Mouse (Mus musculus): Measurements from ENCODE around the gene Olig1. TPM values are rescaled to one million over a fixed set of nuclear protein-coding genes. Genes with fewer than 3 reads are reported as not detected.
A peak's percentile ranks its signal among the peaks of the same experiment; 100 is the strongest.

The Olig1 gene
- polyA plus RNA-seq, 1 experiment from 2014 or later: 2.4 TPM

DNA sequence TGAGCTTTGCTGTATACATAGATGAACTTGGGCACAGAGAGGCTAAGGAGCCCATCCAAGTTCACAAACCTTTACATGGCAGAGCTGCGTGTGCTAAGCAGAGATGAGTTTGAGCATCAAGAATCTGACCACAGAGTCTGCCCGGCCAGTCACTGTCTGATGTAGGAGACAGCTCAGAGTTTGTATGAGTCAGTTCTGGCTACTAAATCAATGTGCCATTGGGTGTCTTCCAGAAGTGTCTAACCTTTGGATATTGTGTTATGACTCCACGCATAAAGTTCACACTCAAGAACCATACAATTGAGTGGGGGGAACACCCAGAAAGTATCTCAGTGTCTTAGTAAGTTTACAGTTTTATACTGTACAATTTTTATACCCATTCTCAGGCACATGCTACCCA is 8.7 kb upstream of the Olig1 start:
- ATAC-seq (ENCODE audit: low FRiP score, low read depth): no peak
- Histone ChIP-seq H3K36me3 (no peaks in the 10 kb centered on the region), H3K9ac (replicated peaks) (no peak overlapping the region), H3K27me3 (peaks cover 95% of the 10 kb centered on the region), H3K4me3 (no peak overlapping the region), H3K4me1 (peaks cover 14% of the 10 kb centered on the region), H3K4me2 (replicated peaks) (no peak overlapping the region), H3K27ac (replicated peaks) (no peak overlapping the region), H3K9me3 (no peaks in the 10 kb centered on the region)
- 93% methylated on average over 3 of the region's 3 CpGs for WGBS

DNA sequence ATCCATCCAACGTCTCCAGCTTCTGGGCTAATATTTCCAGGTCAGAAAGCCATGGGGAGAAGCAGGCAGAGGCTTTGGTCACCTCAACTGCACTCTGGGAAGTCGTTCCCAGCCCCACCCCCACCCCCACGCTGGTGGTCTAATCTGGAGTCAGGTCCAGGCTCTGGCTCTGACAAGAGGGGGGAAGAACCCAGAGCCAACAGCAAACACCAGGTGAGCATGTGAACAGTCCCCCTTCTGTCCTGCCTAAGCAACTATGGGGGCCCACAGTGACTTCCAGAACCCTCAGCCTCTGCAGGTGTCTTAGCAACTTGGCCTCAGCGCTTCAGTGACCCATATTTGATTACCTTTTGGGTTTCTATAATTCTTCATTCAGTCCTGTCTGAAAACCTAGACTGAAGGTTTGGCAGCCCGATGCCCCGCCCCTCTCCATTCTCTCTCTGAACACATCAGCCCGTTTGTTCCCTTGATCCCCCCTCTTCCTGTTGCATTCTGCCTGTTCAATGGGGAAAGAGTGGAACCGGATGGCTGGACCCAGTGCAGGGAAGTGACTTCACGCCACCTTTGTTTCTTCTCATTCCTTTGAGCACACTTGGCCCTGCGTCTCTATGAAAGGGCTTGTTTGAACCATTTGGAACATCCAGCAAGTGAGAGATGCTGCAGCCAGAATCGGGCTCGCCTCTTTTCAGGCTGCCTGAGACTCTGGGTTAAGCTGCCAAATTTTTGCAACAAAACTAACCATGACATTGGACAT is 6.9 kb upstream of the Olig1 start:
- H3K27ac ChIP-seq (replicated peaks): no peak overlapping the region
- WGBS: 24% methylated on average over 12 of the region's 12 CpGs
- ATAC-seq (ENCODE audit: low FRiP score, low read depth): no peak
- H3K27me3 ChIP-seq: peaks cover 95% of the 10 kb centered on the region
- no peaks in the 10 kb centered on the region for H3K36me3 ChIP-seq
- no peak overlapping the region for H3K9ac ChIP-seq (replicated peaks)
- H3K9me3 ChIP-seq: no peaks in the 10 kb centered on the region
- H3K4me3 ChIP-seq: no peak overlapping the region
- peaks cover 11% of the 10 kb centered on the region for H3K4me1 ChIP-seq
- no peak overlapping the region for H3K4me2 ChIP-seq (replicated peaks)

DNA sequence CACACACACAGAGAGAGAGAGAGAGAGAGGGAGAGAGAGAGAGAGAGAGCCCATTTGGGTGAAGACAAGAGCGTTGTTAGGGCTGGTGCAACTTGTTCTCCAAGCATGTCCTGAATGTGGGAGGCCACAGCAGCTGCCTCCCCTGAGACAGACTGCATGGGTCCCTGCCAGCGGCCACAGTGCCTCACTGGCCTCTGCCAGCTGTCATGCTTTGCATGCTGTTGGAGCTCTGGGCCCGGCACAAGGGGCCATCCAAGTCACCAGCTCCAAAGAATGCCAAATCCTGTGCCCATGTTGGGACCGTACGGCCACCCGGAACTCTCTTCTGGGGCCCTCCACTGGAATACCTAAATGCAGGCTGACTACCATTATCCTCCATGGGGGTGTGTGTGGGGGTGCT is 3.6 kb upstream of the Olig1 start:
- no peak for ATAC-seq (ENCODE audit: low FRiP score, low read depth)
- H3K4me2 ChIP-seq (replicated peaks): no peak overlapping the region
- no peak overlapping the region for H3K4me3 ChIP-seq
- WGBS: 74% methylated on average over 6 of the region's 6 CpGs
- no peak overlapping the region for H3K27ac ChIP-seq (replicated peaks)
- no peak overlapping the region for H3K9ac ChIP-seq (replicated peaks)
- H3K36me3 ChIP-seq: no peaks in the 10 kb centered on the region
- peaks cover 31% of the 10 kb centered on the region for H3K4me1 ChIP-seq
- peaks cover 97% of the 10 kb centered on the region for H3K27me3 ChIP-seq
- H3K9me3 ChIP-seq: no peaks in the 10 kb centered on the region

DNA sequence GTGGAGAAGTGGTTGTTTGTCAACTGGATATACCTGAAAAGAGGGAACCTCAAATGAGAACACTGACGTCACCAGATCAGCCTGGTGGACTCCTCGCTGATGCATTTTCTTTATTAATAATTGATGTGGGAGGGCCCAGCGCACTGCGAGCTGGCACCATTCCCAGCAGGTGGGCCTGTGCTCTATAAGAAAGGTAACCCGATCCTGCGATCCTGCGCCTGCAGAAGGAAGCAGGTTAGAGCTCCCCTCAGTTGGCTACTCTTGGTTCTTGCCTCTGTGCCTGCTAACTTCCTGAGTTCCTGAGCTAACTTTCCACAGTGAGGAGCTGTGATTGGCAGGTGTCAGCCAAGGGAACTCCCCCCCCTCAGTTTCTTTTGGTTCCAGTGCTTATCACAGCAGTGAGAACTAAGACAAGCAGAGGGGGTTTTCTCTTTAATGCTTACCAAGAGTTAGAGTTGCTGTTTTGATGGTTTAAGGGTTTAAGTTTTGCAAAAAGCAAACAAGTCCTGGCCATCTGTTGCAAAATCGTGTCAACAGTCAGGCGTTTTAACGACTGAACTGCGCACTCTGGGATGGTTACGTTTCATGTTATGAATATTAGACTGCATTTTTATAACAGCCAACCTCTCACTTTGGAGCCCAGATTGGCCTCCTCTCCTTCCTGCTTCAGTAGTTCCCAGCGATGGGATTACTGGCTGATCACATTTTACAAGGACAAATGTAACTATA is 684 bp upstream of the Olig1 start:
- Histone ChIP-seq H3K9me3 (no peaks in the 10 kb centered on the region), H3K27ac (replicated peaks) (no peak overlapping the region), H3K4me1 (peaks cover 25% of the 10 kb centered on the region), H3K27me3 (peaks cover 99% of the 10 kb centered on the region), H3K4me3 (peak overlapping the region; percentile 42), H3K4me2 (replicated peaks) (peak overlapping the region; percentile 77), H3K9ac (replicated peaks) (no peak overlapping the region), H3K36me3 (no peaks in the 10 kb centered on the region)
- WGBS: 9% methylated on average over 13 of the region's 13 CpGs
- no peak for ATAC-seq (ENCODE audit: low FRiP score, low read depth)

DNA sequence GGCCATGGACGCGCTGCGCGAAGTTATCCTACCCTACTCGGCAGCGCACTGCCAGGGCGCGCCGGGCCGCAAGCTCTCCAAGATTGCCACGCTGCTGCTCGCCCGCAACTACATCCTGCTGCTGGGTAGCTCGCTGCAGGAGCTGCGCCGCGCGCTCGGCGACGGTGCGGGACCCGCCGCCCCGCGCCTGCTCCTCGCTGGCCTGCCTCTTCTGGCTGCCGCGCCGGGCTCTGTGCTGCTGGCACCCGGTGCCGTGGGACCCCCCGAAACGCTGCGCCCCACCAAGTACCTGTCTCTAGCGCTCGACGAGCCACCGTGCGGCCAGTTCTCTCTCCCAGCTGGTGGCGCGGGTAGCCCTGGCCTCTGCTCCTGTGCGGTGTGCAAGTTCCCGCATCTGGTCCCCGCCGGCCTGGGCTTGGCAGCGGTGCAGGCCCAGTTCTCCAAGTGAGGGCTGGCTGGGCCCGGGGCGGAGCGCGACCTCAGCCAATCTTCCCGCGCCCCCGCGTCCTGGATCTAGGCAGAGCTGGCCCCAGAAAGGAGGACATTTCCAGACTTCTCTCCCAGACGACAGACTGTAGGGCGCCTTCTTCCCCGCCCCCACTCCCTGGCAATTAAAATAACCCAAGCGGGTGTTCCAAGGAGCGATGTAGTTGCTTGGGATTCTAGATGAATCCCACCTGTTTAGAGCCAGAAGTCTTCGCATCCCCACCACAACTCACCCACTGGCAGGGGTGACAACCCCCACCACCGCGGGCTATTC is 820 bp downstream of the Olig1 start:
- Histone ChIP-seq H3K4me3 (peak overlapping the region; percentile 42), H3K4me2 (replicated peaks) (peak overlapping the region; percentile 77), H3K9me3 (no peaks in the 10 kb centered on the region), H3K27ac (replicated peaks) (no peak overlapping the region), H3K4me1 (peaks cover 25% of the 10 kb centered on the region), H3K36me3 (no peaks in the 10 kb centered on the region), H3K9ac (replicated peaks) (no peak overlapping the region; the same call in 1 of the 2 replicates), H3K27me3 (peaks cover 100% of the 10 kb centered on the region)
- under 1% methylated on average over 59 of the region's 63 CpGs for WGBS
- 0 out of 2 replicates have a peak, but pooled peaks have one; percentile 10 for ATAC-seq (ENCODE audit: low FRiP score, low read depth)

DNA sequence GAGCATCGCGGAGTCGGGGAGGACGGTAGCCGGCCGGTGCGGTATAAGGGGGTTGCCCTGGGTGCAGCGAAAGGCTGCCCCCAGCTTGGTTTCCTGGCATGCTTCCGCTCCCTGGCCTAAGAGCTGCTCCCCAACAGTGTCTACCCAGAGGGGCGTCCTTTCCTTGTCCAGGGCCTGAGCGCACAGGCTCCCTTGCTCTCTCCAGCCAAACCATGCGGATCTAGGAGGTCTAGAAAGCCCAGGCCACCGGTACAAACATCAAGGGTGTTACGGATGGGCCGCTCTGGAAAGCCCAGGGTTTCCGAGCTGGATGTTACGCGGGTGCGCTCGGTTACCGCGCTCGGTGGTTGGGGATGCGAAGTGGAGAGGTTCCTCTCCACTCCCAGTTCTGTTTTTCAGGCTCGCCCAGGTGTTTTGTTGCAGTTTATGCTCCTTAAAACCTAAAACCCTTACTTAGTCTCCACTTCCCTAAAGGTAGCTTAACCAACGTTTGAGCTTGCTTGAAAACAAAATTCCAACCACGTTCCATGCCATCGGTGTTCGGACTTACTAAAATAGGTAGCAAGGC is 1.5 kb downstream of the Olig1 start:
- Histone ChIP-seq H3K9ac (replicated peaks) (no peak overlapping the region; the same call in 1 of the 2 replicates), H3K4me2 (replicated peaks) (peak overlapping the region; percentile 77), H3K27ac (replicated peaks) (no peak overlapping the region), H3K36me3 (no peaks in the 10 kb centered on the region), H3K9me3 (no peaks in the 10 kb centered on the region), H3K4me1 (peaks cover 25% of the 10 kb centered on the region), H3K4me3 (peak overlapping the region; percentile 42), H3K27me3 (peaks cover 100% of the 10 kb centered on the region)
- ATAC-seq (ENCODE audit: low FRiP score, low read depth): no peak
- WGBS: under 1% methylated on average over 29 of the region's 29 CpGs

DNA sequence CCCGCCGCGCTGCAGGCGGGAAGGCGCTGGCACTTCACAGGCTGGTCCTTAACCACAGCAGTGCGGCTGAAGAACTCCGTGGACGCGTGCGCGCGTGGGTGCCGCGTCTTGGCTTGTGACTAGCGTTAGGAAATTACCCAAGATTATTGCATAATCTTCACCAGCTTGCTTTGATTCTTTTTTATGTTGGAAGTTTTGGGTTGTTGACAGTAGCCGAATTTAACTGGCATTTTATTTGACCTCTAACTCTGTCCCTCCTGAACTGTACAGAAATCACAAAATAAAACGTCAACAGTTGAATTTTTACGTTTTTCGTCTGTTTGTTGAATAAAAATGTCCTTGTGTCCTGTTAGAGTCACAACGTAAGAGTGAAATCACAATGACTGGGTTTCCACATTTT is 2.1 kb downstream of the Olig1 start:
- Histone ChIP-seq H3K4me1 (peaks cover 25% of the 10 kb centered on the region), H3K36me3 (no peaks in the 10 kb centered on the region), H3K4me3 (no peak overlapping the region), H3K9me3 (no peaks in the 10 kb centered on the region), H3K4me2 (replicated peaks) (no peak overlapping the region), H3K9ac (replicated peaks) (no peak overlapping the region), H3K27ac (replicated peaks) (no peak overlapping the region), H3K27me3 (peaks cover 100% of the 10 kb centered on the region)
- WGBS: 3% methylated on average over 20 of the region's 20 CpGs
- ATAC-seq (ENCODE audit: low FRiP score, low read depth): no peak

DNA sequence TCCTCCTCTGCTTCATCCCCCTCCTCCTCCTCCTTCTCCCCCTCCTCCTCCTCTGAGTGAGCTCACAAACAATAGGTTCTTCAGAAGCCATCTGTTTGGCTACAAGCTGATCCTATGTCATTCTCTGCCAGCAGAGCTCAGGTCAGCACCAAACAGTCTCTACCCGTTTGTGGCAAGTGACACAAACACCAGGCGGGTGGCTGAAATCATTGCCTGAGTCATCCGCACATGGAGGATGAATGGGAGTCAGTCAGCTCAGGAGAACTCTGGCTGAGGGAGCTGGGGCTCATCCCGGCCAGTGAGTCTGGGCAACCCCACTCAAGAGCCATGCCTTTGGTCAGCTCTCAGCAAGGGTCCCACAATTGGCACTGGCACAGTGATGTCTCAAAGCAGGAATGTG is 10.9 kb downstream of the Olig1 start:
- WGBS: 52% methylated on average over 4 of the region's 4 CpGs
- peaks cover 75% of the 10 kb centered on the region for H3K27me3 ChIP-seq

DNA sequence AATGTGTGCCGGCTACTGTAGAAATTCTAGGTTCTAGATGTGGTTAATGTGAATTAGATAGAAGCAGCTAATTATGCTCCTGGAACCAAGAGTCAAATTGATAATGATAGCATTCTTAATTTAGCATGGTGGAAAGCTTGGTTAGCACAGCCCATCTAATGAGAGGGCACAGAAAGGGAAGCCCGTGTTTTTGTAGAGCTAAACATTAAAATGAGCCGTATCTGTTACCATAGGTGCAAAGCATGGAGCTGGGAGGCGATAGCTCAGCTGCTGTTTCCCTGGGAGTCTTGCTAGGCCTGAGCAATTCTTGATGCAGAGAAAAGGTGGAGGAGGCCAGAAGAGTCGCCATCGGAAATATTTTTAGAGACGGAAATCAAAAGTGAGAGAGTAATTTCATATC is 22.5 kb downstream of the Olig1 start:
- Histone ChIP-seq H3K4me1 (peaks cover 18% of the 10 kb centered on the region), H3K4me2 (replicated peaks) (no peak overlapping the region), H3K4me3 (no peak overlapping the region), H3K36me3 (no peaks in the 10 kb centered on the region), H3K9ac (replicated peaks) (no peak overlapping the region), H3K9me3 (no peaks in the 10 kb centered on the region), H3K27me3 (peaks cover 63% of the 10 kb centered on the region), H3K27ac (replicated peaks) (0 out of 2 replicates have a peak overlapping the region, but pooled peaks have one; percentile 25)
- ATAC-seq (ENCODE audit: low FRiP score, low read depth): no peak
- 60% methylated on average over 7 of the region's 7 CpGs for WGBS

More for the DNA sequence above, 10.9 kb downstream of the Olig1 start:
- H3K9ac ChIP-seq (replicated peaks): no peak overlapping the region
- H3K4me3 ChIP-seq: no peak overlapping the region
- no peaks in the 10 kb centered on the region for H3K4me1 ChIP-seq
- no peak for ATAC-seq (ENCODE audit: low FRiP score, low read depth)
- no peak overlapping the region for H3K27ac ChIP-seq (replicated peaks)
- no peaks in the 10 kb centered on the region for H3K9me3 ChIP-seq
- no peak overlapping the region for H3K4me2 ChIP-seq (replicated peaks)
- no peaks in the 10 kb centered on the region for H3K36me3 ChIP-seq

DNA sequence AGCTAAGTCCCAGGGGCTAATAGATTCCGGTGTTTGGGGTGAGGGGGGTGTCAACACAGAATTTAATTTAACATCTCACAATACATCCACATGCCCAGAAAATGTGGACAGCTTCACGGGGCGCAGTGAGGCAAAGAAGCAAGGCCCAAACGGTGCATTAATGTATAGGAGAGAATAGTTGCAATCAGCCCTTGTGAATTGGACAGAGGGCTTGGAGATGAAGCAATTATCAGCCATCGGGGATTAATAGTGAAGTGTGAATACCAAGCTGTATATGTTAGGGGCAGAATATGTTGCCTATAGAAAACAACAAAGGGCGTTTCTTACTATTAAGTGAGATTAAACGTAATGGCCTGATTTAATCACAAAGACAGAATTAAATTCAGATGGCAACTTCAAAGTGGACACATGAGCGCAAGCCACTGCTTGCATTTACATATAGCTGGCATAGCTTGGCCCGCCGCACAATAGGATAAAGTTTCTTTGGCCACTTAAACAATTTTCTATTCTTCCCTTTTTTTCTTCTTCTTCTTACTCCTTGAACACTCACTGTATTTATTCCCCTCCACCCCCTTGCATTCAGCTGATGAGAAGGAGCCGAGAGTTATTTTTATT is 23.3 kb downstream of the Olig1 start:
- peaks cover 70% of the 10 kb centered on the region for H3K27me3 ChIP-seq
- peaks cover 18% of the 10 kb centered on the region for H3K4me1 ChIP-seq
- H3K36me3 ChIP-seq: no peaks in the 10 kb centered on the region
- H3K4me3 ChIP-seq: no peak overlapping the region
- no peak overlapping the region for H3K4me2 ChIP-seq (replicated peaks)
- no peaks in the 10 kb centered on the region for H3K9me3 ChIP-seq
- ATAC-seq (ENCODE audit: low FRiP score, low read depth): peak; percentile 62
- 0 out of 2 replicates have a peak overlapping the region, but pooled peaks have one; percentile 25 for H3K27ac ChIP-seq (replicated peaks)
- H3K9ac ChIP-seq (replicated peaks): no peak overlapping the region
- WGBS: 38% methylated on average over 11 of the region's 11 CpGs

DNA sequence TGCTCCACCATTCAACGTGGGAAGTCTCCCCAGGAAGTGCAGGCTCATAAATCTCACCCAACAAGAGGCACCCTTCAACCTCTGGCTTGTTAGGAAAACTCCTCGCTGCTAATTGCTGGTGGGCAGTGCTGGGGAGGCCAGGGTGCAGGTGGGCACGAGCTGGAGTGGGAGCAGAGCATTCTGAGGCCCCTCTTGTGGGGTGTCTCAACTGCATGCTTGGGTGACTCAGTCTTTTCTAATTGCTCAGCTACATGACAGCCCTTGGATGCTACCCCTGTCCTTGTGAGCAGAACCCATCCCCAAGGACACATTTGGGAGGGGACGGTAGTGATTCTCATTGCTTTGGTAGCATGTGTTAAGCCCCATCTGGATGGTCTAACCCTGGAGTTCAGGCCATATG is 28.2 kb downstream of the Olig1 start:
- no peaks in the 10 kb centered on the region for H3K36me3 ChIP-seq
- peaks cover 36% of the 10 kb centered on the region for H3K4me1 ChIP-seq
- ATAC-seq (ENCODE audit: low FRiP score, low read depth): no peak
- no peaks in the 10 kb centered on the region for H3K9me3 ChIP-seq
- H3K4me2 ChIP-seq (replicated peaks): no peak overlapping the region
- peaks cover 87% of the 10 kb centered on the region for H3K27me3 ChIP-seq
- no peak overlapping the region for H3K27ac ChIP-seq (replicated peaks)
- WGBS: 59% methylated on average over 4 of the region's 4 CpGs
- H3K9ac ChIP-seq (replicated peaks): no peak overlapping the region
- H3K4me3 ChIP-seq: no peak overlapping the region

All from midbrain, embryonic 12.5 days (tissue).